Mouse (Mus musculus): ENCODE results near the gene Rpia.

Rpia gene

DNA sequence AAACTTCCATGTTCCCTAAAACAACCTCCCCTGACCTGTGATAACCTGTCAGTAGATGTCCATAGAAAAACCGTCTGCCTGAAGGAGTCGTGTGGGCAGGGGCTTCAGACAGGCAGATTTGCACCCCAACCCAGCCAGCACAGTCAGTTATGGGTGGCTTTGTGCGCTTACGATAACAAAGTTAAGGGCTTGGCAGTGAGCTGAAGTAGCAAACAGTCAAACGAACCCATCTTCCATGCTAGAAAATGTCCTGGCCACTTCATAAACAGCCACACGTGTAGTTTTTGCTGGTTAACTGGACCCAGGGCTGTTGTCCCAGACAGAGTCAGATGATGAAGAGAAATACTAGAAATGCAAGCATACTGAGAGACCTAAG, 40.1 kb downstream of the Rpia start:
- in situ Hi-C loops (cut with MboI, MseI): no loop called here

DNA sequence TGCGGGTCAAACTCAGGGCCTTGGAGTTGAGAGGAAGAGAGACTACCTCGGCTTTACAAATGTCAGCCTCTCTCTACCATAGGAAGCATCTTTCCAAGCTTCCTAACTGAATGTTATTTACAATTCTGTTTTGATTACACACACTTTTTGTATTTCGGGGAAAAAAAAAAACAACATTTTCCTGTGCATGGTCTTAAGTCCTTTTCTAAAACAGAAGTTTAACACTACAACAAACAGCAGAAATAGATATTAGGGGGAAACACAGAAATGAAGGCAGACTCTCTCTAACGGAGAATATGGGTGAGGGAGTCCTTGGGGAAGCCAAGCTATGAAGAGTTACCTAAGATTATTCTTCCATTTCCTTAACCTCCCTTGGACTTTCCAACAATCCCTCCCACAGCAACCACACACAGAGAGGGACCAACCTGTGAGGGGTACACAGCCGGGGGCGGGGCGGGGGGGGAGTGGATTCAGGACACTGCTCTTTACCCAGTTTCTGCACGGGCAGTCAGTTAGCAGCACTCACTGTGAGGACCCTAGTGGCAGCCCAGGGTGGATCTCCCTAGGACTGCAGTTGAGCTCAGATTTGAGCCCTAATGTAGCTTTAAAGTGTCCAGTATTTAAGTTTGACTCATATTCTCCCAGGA, 40.7 kb downstream of the Rpia start:
- in situ Hi-C loops (cut with MboI, MseI): no loop called here

DNA sequence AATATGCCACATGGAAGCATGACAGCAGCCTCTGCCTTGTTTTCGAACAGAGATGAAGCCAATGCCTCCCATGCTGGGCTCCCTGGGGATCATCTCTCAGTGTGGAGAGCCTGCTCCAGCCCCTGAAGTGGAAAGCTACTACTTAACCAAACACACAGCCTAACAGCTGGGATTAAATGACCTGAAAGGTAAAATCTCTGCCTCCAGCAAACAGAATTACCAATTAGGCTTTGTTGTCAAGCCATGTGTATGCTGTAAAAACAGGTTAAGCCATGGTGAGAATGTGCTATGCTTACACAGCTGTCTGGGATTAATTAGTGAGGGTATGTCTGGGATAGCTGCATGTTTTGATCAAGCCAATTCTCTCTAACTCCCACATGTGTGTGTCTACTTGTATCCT, 42.3 kb downstream of the Rpia start:
- in situ Hi-C loops (cut with MboI, MseI): loop anchor here (25.0 kb wide), 1 partner anchor 1787 kb away; no protein-coding TSS in a partner anchor

DNA sequence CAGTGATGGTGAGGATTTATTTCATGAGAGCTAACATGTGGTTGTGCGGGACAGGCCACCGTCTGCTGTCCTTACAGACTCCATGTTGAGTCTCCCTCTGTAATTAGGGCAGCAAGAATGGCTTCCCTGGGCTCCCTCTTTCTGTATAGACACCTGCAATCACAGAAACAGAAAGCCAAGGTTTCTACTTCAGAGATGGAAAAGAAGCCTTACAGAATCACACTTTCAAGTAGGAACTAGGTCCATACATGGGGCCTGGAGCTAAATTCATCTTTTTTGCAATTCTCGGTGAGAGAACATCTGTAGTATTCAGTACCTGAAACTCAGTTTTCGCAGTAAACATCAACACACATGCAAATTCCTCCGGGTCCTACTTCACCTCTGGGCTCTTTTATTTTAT, 44.3 kb downstream of the Rpia start:
- in situ Hi-C loops (cut with MboI, MseI): loop anchor here (25.0 kb wide), 1 partner anchor 1785 kb away; no protein-coding TSS in a partner anchor

DNA sequence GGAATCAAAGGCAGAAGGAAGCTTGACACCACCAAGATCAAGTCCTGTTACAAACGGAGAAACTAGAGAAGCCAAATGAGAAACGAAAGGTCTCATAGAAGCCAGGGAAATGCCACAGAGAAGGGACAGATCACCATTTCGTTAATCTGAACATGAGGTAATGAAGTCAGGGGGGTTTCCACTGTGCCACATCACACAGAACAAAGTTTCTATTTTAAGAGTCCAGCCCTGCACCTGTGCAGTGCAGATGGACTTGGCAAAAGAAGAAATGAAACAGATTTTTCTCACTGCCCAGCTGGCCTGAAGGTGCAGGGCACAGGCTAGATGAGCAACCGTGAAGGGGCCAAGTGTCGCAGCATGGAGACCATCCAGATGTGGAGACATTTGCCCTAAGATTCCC, 48.1 kb downstream of the Rpia start:
- in situ Hi-C loops (cut with MboI, MseI): loop anchor here (25.0 kb wide), 1 partner anchor 1782 kb away; no protein-coding TSS in a partner anchor

DNA sequence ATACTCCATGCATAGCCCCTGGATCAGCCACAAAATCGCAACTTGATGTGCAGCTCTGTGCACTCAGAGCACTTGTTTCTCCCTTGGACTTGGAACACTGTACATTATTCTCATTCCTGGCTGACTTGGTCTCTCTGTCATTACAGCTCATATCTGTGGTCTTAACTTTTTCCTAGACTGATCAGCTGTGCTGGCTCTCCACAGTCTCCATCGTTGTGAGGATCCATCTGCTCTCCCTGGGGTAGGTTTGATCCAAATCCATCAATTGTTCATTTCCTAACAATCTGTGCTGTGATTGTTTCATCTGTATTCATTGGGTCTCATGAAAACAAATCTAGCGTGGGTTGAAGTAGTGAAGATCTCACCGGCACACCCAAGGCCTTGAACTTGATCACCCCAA, 49.2 kb downstream of the Rpia start:
- in situ Hi-C loops (cut with MboI, MseI): loop anchor here (25.0 kb wide), 1 partner anchor 1781 kb away; no protein-coding TSS in a partner anchor

DNA sequence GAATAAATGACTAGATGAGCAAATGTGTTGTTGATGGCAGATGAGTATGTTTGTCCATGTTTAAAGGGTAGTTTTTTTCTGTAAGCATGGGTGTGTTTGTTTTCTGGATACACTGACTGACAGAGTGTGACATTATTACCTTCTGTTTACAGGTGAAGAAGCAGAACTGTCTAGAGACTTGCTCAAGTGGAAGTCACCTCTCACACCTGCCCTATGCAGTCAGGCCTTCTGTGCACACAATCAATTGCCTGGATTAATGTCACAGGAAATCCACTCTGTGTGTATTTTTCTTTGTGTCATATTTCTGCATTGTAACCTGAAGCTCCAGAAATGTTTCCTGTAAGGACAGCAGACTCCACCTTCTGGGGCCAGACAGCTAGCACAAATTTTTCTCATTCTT, 51.5 kb downstream of the Rpia start:
- in situ Hi-C loops (cut with MboI, MseI): loop anchor here (25.0 kb wide), 1 partner anchor 1778 kb away; no protein-coding TSS in a partner anchor

DNA sequence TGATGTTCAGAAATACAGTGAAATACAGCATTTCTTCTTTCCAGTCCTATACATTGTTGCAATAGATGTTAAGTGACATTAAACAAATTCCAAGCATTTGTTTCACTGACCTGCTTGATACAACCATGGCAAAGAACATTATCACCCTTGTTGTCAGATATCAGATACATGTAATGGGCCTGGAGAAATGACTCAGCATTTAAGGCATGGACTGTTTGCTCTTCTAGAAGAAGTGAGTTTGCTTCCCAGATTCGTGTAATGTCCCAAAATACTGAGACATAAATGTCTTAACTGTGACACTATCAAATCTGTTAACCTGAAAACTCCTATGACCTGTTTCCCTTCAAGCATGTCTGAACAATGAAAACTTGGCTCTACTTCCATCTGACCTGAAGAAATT, 52.6 kb downstream of the Rpia start:
- in situ Hi-C loops (cut with MboI, MseI): loop anchor here (25.0 kb wide), 1 partner anchor 1777 kb away; no protein-coding TSS in a partner anchor

DNA sequence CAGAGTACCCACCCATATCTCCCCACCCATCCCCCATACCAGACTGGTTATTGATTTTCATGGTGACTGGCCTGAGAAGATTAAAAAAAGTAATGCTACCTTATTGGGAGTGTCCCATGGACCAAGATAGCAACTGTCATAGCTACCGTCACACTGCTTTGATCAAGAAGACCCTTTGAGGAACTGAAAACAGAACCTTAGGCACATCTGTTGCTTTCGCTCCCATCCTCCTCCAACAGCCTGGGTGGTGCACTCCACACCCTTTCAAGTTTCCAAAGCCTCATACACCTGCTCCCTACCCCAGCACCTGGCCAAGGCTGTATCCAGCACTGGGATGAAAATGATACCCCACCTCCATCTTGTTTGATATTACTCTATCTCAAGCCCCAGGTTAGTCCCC, 56.5 kb downstream of the Rpia start:
- in situ Hi-C loops (cut with MboI, MseI): loop anchor here (25.0 kb wide), 1 partner anchor 1773 kb away; no protein-coding TSS in a partner anchor

DNA sequence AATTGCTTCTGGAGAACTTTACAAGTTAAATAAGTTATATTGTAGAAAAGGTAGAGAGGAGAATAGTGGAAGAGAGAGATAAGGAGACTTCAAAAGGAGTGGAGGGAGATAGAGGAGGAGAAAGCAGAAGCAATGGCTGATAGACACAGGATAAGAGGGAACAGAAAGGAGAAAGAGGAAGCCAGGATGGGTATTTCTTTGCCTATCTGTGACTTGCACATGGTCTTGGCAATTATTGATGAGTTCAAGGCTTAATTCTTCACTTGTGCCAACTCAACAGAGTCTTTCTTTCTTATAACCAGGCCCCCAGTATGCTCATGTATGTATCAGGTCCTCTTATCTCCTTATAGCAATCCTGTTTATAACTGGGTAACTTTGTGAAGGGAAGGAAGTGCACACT, 61.2 kb downstream of the Rpia start:
- in situ Hi-C loops (cut with MboI, MseI): loop anchor here (25.0 kb wide), 1 partner anchor 1769 kb away; no protein-coding TSS in a partner anchor

DNA sequence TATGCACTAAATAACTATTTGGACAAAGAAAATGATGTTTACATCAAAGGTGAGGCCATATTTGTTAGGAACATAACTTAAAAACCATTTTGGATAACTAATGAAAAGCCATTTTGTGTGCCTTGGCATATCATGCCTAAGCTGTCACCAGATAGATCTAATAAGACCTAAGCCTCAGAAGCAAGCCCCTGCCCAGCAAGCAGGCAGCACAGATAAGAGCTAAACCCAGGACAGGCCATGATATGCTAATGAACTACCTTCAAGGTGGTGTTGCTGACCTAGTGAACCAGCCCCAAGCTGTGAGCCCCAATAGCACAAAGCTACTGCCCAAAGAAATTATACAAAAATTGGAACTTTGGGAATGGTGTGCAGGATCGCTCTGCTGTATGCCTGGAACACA, 62.9 kb downstream of the Rpia start:
- in situ Hi-C loops (cut with MboI, MseI): loop anchor here (25.0 kb wide), 1 partner anchor 1767 kb away; no protein-coding TSS in a partner anchor

DNA sequence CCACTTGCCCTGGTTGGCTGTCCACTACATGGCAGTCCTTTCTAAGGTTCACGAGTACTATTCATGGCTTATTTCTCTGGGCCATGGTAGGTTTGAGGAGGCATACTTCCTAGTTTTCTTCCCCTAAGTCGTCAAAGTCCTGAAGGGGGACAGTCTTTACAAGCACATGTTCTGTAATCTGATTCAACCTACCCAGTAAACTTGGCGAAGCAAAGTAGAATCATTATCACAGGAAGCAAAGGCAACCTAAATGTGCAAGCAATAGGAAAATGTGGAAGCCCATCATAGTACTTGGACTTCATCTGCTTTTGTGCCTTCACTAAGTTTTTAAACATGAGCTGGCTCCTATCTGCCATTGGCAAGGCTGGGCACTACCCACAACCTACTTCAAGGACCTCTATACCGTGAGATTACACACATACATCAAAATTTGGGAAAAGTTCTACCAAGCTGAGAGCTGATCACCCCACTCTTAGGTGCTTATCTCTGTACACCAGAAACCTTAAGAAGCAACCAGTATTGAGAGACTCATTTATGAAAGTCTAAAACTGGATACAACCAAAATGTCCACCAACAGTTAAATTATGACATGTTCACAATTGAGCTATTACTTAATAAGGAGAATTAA, 64.8 kb downstream of the Rpia start:
- in situ Hi-C loops (cut with MboI, MseI): loop anchor here (25.0 kb wide), 1 partner anchor 1765 kb away; no protein-coding TSS in a partner anchor

DNA sequence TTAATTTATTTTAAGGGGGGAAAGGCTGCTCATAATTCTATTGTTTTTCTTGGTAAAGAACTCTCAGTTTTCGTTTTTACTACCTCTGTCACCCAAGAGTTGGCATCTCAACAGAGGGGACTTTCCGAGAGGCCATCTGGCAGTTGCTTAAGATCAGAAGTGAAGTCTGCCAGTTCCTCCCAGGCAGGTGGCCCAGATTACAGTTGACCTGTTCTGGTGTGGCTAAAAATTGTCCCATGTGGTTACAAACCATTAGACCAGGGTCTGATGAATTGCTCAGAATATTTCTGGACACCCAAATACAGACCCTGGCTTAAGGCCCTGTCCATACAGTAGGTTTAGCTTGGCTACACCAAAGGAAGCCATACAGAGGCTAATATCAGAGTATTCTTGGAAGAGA, 66.4 kb downstream of the Rpia start:
- in situ Hi-C loops (cut with MboI, MseI): loop anchor here (25.0 kb wide), 1 partner anchor 1763 kb away; no protein-coding TSS in a partner anchor

DNA sequence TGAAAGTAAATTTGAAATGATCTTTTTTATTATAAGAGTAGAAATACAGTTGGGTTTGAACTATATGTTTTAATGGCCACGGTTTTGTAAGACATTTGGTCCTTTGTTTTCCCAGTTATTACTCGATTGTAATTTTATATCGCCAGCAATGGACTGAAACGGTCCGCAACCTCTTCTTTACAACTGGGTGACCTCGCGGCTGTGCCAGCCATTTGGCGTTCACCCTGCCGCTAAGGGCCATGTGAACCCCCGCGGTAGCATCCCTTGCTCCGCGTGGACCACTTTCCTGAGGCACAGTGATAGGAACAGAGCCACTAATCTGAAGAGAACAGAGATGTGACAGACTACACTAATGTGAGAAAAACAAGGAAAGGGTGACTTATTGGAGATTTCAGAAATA, 67.3 kb downstream of the Rpia start:
- in situ Hi-C loops (cut with MboI, MseI): loop anchor here (25.0 kb wide), 1 partner anchor 1762 kb away; no protein-coding TSS in a partner anchor

DNA sequence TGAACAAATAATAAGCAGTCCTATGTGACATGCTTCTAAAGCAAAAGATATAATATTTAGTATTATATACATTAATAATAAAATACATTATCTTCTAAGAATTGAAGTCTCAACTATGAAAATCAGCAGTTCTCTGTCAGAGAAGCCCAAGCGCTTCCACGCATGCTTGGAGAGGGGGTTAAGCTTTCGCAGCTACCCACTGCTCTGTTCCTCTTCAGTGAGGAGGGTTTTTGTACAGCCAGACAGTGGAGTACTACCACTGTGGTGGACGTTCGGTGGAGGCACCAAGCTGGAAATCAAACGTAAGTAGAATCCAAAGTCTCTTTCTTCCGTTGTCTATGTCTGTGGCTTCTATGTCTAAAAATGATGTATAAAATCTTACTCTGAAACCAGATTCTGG, 69.7 kb downstream of the Rpia start:
- in situ Hi-C loops (cut with MboI, MseI): no loop called here

DNA sequence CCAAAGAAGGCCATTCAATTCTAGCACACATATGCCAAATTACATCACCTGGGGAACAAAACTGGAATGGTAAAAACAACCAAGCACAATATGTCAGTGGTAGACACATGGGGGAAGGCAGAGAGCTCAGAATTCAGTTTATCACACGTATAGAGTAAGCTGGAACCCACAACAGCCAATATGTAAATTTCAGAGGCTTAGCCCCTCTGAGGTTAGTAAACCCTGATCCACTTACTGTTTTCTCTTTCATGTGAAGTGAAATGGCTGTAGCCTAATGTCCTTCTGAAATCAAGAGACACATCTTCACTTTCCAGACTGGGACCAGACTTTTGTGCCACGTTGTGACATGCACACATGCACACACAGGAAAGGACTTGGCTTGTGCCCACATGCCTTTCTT, 73.3 kb downstream of the Rpia start:
- in situ Hi-C loops (cut with MboI, MseI): loop anchor here (10.0 kb wide), 1 partner anchor 46 kb away; no protein-coding TSS in a partner anchor

DNA sequence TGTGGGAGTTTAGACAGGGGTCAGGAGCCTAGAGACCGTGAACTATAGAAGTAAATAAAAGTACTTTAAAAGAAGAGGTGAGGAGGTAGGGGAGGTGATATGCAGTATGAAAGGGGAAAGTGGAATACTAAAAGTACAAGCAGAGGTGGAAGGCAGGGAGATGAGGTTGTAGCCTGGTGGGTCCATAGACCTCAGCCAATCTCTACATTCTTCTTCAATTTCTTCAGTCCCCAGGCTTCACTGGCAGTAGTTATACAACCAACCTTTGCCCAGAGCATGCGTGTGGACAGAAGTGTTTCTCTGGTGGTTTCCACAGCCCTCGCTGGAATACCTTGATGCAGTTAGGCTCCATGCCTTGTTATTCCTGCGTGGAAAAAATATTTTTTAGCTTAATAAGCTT, 73.9 kb downstream of the Rpia start:
- in situ Hi-C loops (cut with MboI, MseI): loop anchor here (10.0 kb wide), 1 partner anchor 47 kb away; no protein-coding TSS in a partner anchor

DNA sequence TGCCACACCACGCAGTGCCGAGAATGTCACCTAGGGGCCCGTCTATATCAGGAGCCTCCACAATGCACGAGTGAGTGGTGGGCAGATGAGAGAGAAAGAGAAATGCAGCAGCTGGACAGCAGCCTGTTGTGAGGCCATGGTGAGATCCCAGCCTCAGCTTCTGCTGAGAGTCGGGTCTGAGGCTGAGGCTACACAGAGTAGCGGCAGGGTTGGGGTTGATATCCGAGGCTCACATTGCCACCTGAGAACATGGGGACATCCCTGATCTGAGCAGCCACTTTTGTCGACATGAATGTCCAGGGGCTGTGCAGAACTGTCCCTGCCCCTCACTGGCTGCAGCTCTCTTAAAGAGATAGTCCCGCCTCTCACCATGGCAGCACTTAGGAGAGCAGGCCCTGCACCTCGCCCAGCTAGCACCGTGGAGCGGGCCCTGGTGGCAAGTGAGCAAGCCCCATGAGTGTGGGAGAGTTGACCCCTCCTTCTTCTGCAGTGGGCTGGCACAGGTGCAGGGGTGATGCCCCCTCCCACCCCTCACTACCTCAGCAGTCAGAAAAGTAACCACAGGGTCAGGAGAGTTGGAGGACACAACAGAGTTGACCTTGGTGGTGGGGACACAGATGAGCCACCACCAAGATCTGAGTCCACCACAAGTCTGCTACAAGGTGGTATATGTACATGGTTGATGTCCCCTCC, 75.2 kb downstream of the Rpia start:
- in situ Hi-C loops (cut with MboI, MseI): loop anchor here (10.0 kb wide), 1 partner anchor 48 kb away; no protein-coding TSS in a partner anchor

Measured in T-helper 2 cell (primary cell).